Mouse (Mus musculus) ES-E14 (cell line): ENCODE measurements at regions not wholly inside any gene's neighbourhood (a gene's known extent, or its start where the extent isn't known, plus 50 kb on each side); places are given as distances from the start of the nearest gene placed in this dataset.

ENCODE experiments used
- CHD2 ChIP-seq: IDR thresholded peaks from 2 replicates; pipeline ENCODE4 v1.6.1; 2014; ENCODE audit warnings: mild to moderate bottlenecking, low read depth, low read length, inconsistent platforms
- HCFC1 ChIP-seq: IDR thresholded peaks from 2 replicates; pipeline ENCODE4 v1.6.1; 2012; ENCODE audit warnings: low read length, inconsistent platforms, borderline replicate concordance; ENCODE audit not compliant: insufficient read depth
- MAFK ChIP-seq: IDR thresholded peaks from 2 replicates; pipeline ENCODE4 v1.6.1; 2014; ENCODE audit warnings: mild to moderate bottlenecking, low read depth, low read length, inconsistent platforms; ENCODE audit not compliant: insufficient read depth
- ZC3H11A ChIP-seq: IDR thresholded peaks from 2 replicates; pipeline ENCODE4 v1.6.1; 2012; ENCODE audit warnings: low read depth, mild to moderate bottlenecking, inconsistent platforms, low read length, borderline replicate concordance
- ZNF384 ChIP-seq: IDR thresholded peaks from 2 replicates; pipeline ENCODE4 v1.6.1; 2012; ENCODE audit warnings: low read depth, low read length, inconsistent platforms

GRCm38 (mm10) chr5:16991518-16991917, 199.9 kb downstream of the Gm28710 start:
- TF ChIP-seq ZC3H11A (no peak), ZNF384 (no peak), MAFK (no peak), HCFC1 (no peak), CHD2 (no peak)
